Mouse (Mus musculus): ENCODE measurements at regions not wholly inside any gene's neighbourhood (a gene's known extent, or its start where the extent isn't known, plus 50 kb on each side); places are given as distances from the start of the nearest gene placed in this dataset.

GRCm38 (mm10) chr17:52448701-52449100 lies 153.8 kb upstream of the Kcnh8 start:
- no peak overlapping the region for H3K9ac ChIP-seq (ENCODE audit: low read depth, low read length)
- no peaks in the 10 kb centered on the region for H3K4me1 ChIP-seq (ENCODE audit: control insufficient read depth, insufficient read depth, low read length)
- H3K4me2 ChIP-seq (replicated peaks; ENCODE audit: low read depth, low read length), result no peak overlapping the region
- H3K9me3 ChIP-seq (ENCODE audit: control insufficient read depth, low read length), result no peaks in the 10 kb centered on the region
- H3K4me3 ChIP-seq (ENCODE audit: low read length), result no peak overlapping the region
- no peak overlapping the region for H3K27ac ChIP-seq (ENCODE audit: low read depth, low read length)
- no peak for ATAC-seq (ENCODE audit: low FRiP score, low TSS enrichment)
- no peaks in the 10 kb centered on the region for H3K36me3 ChIP-seq (ENCODE audit: control insufficient read depth, insufficient read depth, low read length)
- 44% methylated on average over 5 of the region's 5 CpGs for WGBS
- H3K27me3 ChIP-seq (ENCODE audit: control insufficient read depth, insufficient read depth, low read length), result no peaks in the 10 kb centered on the region

GRCm38 (mm10) chr17:52459303-52459996 lies 143.1 kb upstream of the Kcnh8 start:
- no peak overlapping the region for H3K4me3 ChIP-seq (ENCODE audit: low read length)
- 73% methylated on average over 10 of the region's 10 CpGs for WGBS
- no peak for ATAC-seq (ENCODE audit: low FRiP score, low TSS enrichment)
- H3K36me3 ChIP-seq (ENCODE audit: control insufficient read depth, insufficient read depth, low read length), result no peaks in the 10 kb centered on the region
- no peak overlapping the region for H3K9ac ChIP-seq (ENCODE audit: low read depth, low read length)
- no peak overlapping the region for H3K4me2 ChIP-seq (replicated peaks; ENCODE audit: low read depth, low read length)
- no peaks in the 10 kb centered on the region for H3K27me3 ChIP-seq (ENCODE audit: control insufficient read depth, insufficient read depth, low read length)
- H3K4me1 ChIP-seq (ENCODE audit: control insufficient read depth, insufficient read depth, low read length), result no peaks in the 10 kb centered on the region
- no peaks in the 10 kb centered on the region for H3K9me3 ChIP-seq (ENCODE audit: control insufficient read depth, low read length)
- no peak overlapping the region for H3K27ac ChIP-seq (ENCODE audit: low read depth, low read length)

- H3K9ac ChIP-seq (ENCODE audit: low read depth, low read length), result no peak overlapping the region
- H3K4me2 ChIP-seq (replicated peaks; ENCODE audit: low read depth, low read length), result no peak overlapping the region
- H3K36me3 ChIP-seq (ENCODE audit: control insufficient read depth, insufficient read depth, low read length), result no peaks in the 10 kb centered on the region
- H3K9me3 ChIP-seq (ENCODE audit: control insufficient read depth, low read length), result no peaks in the 10 kb centered on the region
- no peaks in the 10 kb centered on the region for H3K4me1 ChIP-seq (ENCODE audit: control insufficient read depth, insufficient read depth, low read length)
- H3K27me3 ChIP-seq (ENCODE audit: control insufficient read depth, insufficient read depth, low read length), result no peaks in the 10 kb centered on the region
- no peak overlapping the region for H3K4me3 ChIP-seq (ENCODE audit: low read length)
- 94% methylated on average over 5 of the region's 5 CpGs for WGBS
- no peak overlapping the region for H3K27ac ChIP-seq (ENCODE audit: low read depth, low read length)
- ATAC-seq (ENCODE audit: low FRiP score, low TSS enrichment), result no peak
Measured at GRCm38 (mm10) chr17:52459997-52460387, 142.5 kb upstream of the Kcnh8 start.

- Histone ChIP-seq H3K4me2 (replicated peaks; ENCODE audit: low read depth, low read length) (no peak overlapping the region), H3K4me1 (ENCODE audit: control insufficient read depth, insufficient read depth, low read length) (no peaks in the 10 kb centered on the region), H3K27ac (ENCODE audit: low read depth, low read length) (no peak overlapping the region), H3K36me3 (ENCODE audit: control insufficient read depth, insufficient read depth, low read length) (no peaks in the 10 kb centered on the region), H3K27me3 (ENCODE audit: control insufficient read depth, insufficient read depth, low read length) (no peaks in the 10 kb centered on the region), H3K9me3 (ENCODE audit: control insufficient read depth, low read length) (no peaks in the 10 kb centered on the region), H3K9ac (ENCODE audit: low read depth, low read length) (no peak overlapping the region), H3K4me3 (ENCODE audit: low read length) (no peak overlapping the region)
- no peak for ATAC-seq (ENCODE audit: low FRiP score, low TSS enrichment)
- WGBS, result 77% methylated on average over 11 of the region's 11 CpGs
Measured at GRCm38 (mm10) chr17:52461264-52461663, 141.2 kb upstream of the Kcnh8 start.

GRCm38 (mm10) chr17:52461709-52462141 lies 140.8 kb upstream of the Kcnh8 start:
- ATAC-seq (ENCODE audit: low FRiP score, low TSS enrichment), result 0 out of 2 replicates have a peak, but pooled peaks have one; percentile 43
- Histone ChIP-seq H3K36me3 (ENCODE audit: control insufficient read depth, insufficient read depth, low read length) (no peaks in the 10 kb centered on the region), H3K27me3 (ENCODE audit: control insufficient read depth, insufficient read depth, low read length) (no peaks in the 10 kb centered on the region), H3K9me3 (ENCODE audit: control insufficient read depth, low read length) (no peaks in the 10 kb centered on the region), H3K27ac (ENCODE audit: low read depth, low read length) (no peak overlapping the region), H3K4me3 (ENCODE audit: low read length) (no peak overlapping the region), H3K4me1 (ENCODE audit: control insufficient read depth, insufficient read depth, low read length) (no peaks in the 10 kb centered on the region), H3K9ac (ENCODE audit: low read depth, low read length) (no peak overlapping the region), H3K4me2 (replicated peaks; ENCODE audit: low read depth, low read length) (no peak overlapping the region)
- WGBS, result 37% methylated on average over 6 of the region's 6 CpGs

GRCm38 (mm10) chr17:52462361-52462760 lies 140.1 kb upstream of the Kcnh8 start:
- WGBS, result 83% methylated on average over 9 of the region's 9 CpGs
- no peak for ATAC-seq (ENCODE audit: low FRiP score, low TSS enrichment)

GRCm38 (mm10) chr17:52468464-52468863 lies 134.0 kb upstream of the Kcnh8 start:
- no peak overlapping the region for H3K9ac ChIP-seq (ENCODE audit: low read depth, low read length)
- H3K9me3 ChIP-seq (ENCODE audit: control insufficient read depth, low read length), result no peaks in the 10 kb centered on the region
- H3K36me3 ChIP-seq (ENCODE audit: control insufficient read depth, insufficient read depth, low read length), result no peaks in the 10 kb centered on the region
- no peaks in the 10 kb centered on the region for H3K27me3 ChIP-seq (ENCODE audit: control insufficient read depth, insufficient read depth, low read length)
- H3K4me1 ChIP-seq (ENCODE audit: control insufficient read depth, insufficient read depth, low read length), result no peaks in the 10 kb centered on the region
- H3K27ac ChIP-seq (ENCODE audit: low read depth, low read length), result no peak overlapping the region
- 93% methylated on average over 5 of the region's 5 CpGs for WGBS
- no peak overlapping the region for H3K4me3 ChIP-seq (ENCODE audit: low read length)
- no peak overlapping the region for H3K4me2 ChIP-seq (replicated peaks; ENCODE audit: low read depth, low read length)
- ATAC-seq (ENCODE audit: low FRiP score, low TSS enrichment), result no peak

More at GRCm38 (mm10) chr17:52462361-52462760, 140.1 kb upstream of the Kcnh8 start:
- H3K9ac ChIP-seq (ENCODE audit: low read depth, low read length), result no peak overlapping the region
- no peak overlapping the region for H3K4me3 ChIP-seq (ENCODE audit: low read length)
- H3K27me3 ChIP-seq (ENCODE audit: control insufficient read depth, insufficient read depth, low read length), result no peaks in the 10 kb centered on the region
- no peaks in the 10 kb centered on the region for H3K36me3 ChIP-seq (ENCODE audit: control insufficient read depth, insufficient read depth, low read length)
- H3K4me2 ChIP-seq (replicated peaks; ENCODE audit: low read depth, low read length), result no peak overlapping the region
- no peak overlapping the region for H3K27ac ChIP-seq (ENCODE audit: low read depth, low read length)
- H3K9me3 ChIP-seq (ENCODE audit: control insufficient read depth, low read length), result no peaks in the 10 kb centered on the region
- H3K4me1 ChIP-seq (ENCODE audit: control insufficient read depth, insufficient read depth, low read length), result no peaks in the 10 kb centered on the region

- WGBS, result 42% methylated on average over 7 of the region's 7 CpGs
- Histone ChIP-seq H3K27me3 (ENCODE audit: control insufficient read depth, insufficient read depth, low read length) (no peaks in the 10 kb centered on the region), H3K4me3 (ENCODE audit: low read length) (no peak overlapping the region), H3K4me1 (ENCODE audit: control insufficient read depth, insufficient read depth, low read length) (no peaks in the 10 kb centered on the region), H3K9me3 (ENCODE audit: control insufficient read depth, low read length) (no peaks in the 10 kb centered on the region), H3K4me2 (replicated peaks; ENCODE audit: low read depth, low read length) (no peak overlapping the region), H3K9ac (ENCODE audit: low read depth, low read length) (no peak overlapping the region), H3K27ac (ENCODE audit: low read depth, low read length) (no peak overlapping the region), H3K36me3 (ENCODE audit: control insufficient read depth, insufficient read depth, low read length) (no peaks in the 10 kb centered on the region)
- ATAC-seq (ENCODE audit: low FRiP score, low TSS enrichment), result no peak
Measured at GRCm38 (mm10) chr17:52479327-52480086, 123.0 kb upstream of the Kcnh8 start.

GRCm38 (mm10) chr17:52480087-52480638 lies 122.3 kb upstream of the Kcnh8 start:
- Histone ChIP-seq H3K27ac (ENCODE audit: low read depth, low read length) (no peak overlapping the region), H3K4me1 (ENCODE audit: control insufficient read depth, insufficient read depth, low read length) (no peaks in the 10 kb centered on the region), H3K9me3 (ENCODE audit: control insufficient read depth, low read length) (no peaks in the 10 kb centered on the region), H3K27me3 (ENCODE audit: control insufficient read depth, insufficient read depth, low read length) (no peaks in the 10 kb centered on the region), H3K4me2 (replicated peaks; ENCODE audit: low read depth, low read length) (no peak overlapping the region), H3K36me3 (ENCODE audit: control insufficient read depth, insufficient read depth, low read length) (no peaks in the 10 kb centered on the region), H3K9ac (ENCODE audit: low read depth, low read length) (no peak overlapping the region), H3K4me3 (ENCODE audit: low read length) (no peak overlapping the region)
- 43% methylated on average over 5 of the region's 5 CpGs for WGBS
- ATAC-seq (ENCODE audit: low FRiP score, low TSS enrichment), result no peak
